Mouse (Mus musculus): ENCODE measurements around the gene Gcnt4. TPM values are rescaled to one million over a fixed set of nuclear protein-coding genes. Genes with fewer than 3 reads are reported as not detected.
A peak's percentile ranks its signal among the peaks of the same experiment; 100 is the strongest.

The Gcnt4 gene
- polyA plus RNA-seq, 1 experiment = 11.6 TPM

DNA sequence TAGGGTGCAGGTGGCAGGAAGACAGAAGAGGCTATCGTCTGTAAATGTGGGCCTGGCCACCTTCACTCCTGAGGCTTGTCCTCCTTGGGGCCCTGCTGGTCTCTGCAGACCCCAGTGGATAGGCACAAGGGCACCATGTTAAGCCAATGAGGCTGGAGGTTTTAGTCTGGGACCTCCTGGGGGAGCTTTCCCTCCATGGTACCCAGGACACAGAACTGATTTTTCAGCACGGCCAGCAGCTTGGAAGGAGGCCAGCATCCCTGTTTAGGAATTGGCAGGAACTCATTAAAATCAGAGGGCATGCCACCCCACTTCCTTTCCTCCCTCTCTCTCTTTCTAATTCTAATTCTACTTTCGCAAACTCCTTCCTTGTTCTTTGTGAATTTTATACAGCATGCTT lies 19.1 kb downstream of the Gcnt4 start:
- TF ChIP-seq POLR2A (IDR thresholded peaks at IDR 0.05; ENCODE audit: extremely low read depth, insufficient read depth, low read length) (no peak), CTCF (IDR thresholded peaks at IDR 0.05; ENCODE audit: extremely low read depth, insufficient read depth, low read length) (no peak)
- Histone ChIP-seq H3K4me1 (ENCODE audit: control insufficient read depth, insufficient read depth, low read length) (peaks cover 2% of the 10 kb centered on the region), H3K4me3 (ENCODE audit: insufficient read depth, low read length) (no peak overlapping the region), H3K27ac (ENCODE audit: insufficient read depth, low read length) (peak overlapping the region; percentile 51; the same call in 1 of the 2 replicates)

- TF ChIP-seq POLR2A (IDR thresholded peaks at IDR 0.05; ENCODE audit: extremely low read depth, insufficient read depth, low read length) = no peak
- TF ChIP-seq CTCF (IDR thresholded peaks at IDR 0.05; ENCODE audit: extremely low read depth, insufficient read depth, low read length) = no peak
- Histone ChIP-seq H3K27ac (ENCODE audit: insufficient read depth, low read length) (no peak overlapping the region), H3K4me3 (ENCODE audit: insufficient read depth, low read length) (no peak overlapping the region)
These were observed 21.3 kb downstream of the Gcnt4 start for GRCm38 (mm10) chr13:96945748-96946147.

GRCm38 (mm10) chr13:96947722-96948121 lies 23.2 kb downstream of the Gcnt4 start:
- H3K4me1 ChIP-seq (ENCODE audit: control insufficient read depth, insufficient read depth, low read length) = peaks cover 1% of the 10 kb centered on the region; the same call in 1 of the 2 replicates
- TF ChIP-seq POLR2A (IDR thresholded peaks at IDR 0.05; ENCODE audit: extremely low read depth, insufficient read depth, low read length) (no peak), CTCF (IDR thresholded peaks at IDR 0.05; ENCODE audit: extremely low read depth, insufficient read depth, low read length) (no peak)
- no peak overlapping the region for H3K27ac ChIP-seq (ENCODE audit: insufficient read depth, low read length)
- H3K4me3 ChIP-seq (ENCODE audit: insufficient read depth, low read length) = no peak overlapping the region

More at GRCm38 (mm10) chr13:96945748-96946147, 21.3 kb downstream of the Gcnt4 start:
- no peaks in the 10 kb centered on the region for H3K4me1 ChIP-seq (ENCODE audit: control insufficient read depth, insufficient read depth, low read length)

DNA sequence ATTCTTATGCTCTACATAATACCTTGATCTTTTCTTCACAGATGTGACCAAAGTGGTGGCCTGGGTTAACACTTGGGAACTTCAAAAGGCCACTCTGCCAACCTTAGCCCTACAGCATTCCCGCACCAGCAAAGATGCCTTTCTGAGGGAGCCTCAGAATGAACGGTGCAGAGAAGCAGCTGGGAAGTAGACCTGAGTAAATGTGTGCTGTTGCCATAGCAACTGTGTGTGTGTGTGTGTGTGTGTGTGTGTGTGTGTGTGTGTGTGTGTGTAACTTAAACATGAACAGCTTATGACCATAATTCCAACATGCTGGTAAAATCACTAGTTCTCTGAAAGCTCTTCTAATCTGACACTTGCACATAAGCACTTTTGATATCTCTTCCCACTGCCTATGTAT lies 27.4 kb downstream of the Gcnt4 start:
- TF ChIP-seq CTCF (IDR thresholded peaks at IDR 0.05; ENCODE audit: extremely low read depth, insufficient read depth, low read length) = no peak
- peaks cover 1% of the 10 kb centered on the region; the same call in 1 of the 2 replicates for H3K4me1 ChIP-seq (ENCODE audit: control insufficient read depth, insufficient read depth, low read length)
- no peak overlapping the region for H3K27ac ChIP-seq (ENCODE audit: insufficient read depth, low read length)
- no peak overlapping the region for H3K4me3 ChIP-seq (ENCODE audit: insufficient read depth, low read length)

DNA sequence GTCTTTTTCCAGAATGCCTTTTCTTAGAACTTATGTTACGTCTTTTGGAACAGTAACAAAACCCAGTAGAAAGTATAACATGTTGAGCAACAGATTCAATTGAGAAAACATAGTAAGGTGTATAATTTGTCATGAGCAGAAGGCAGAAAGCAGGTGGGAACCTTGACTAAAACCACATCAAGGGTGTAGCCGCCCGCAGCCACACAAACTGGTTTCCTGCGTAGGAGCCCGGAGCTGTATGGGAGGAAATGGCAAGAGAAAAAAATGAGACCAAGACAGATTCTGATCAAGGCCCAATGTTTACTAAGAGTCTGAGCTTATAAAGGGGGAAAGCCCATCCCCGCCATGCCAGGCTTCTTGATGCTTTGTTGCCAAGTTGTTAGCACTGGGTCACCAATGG lies 32.0 kb downstream of the Gcnt4 start:
- TF ChIP-seq CTCF (IDR thresholded peaks at IDR 0.05; ENCODE audit: extremely low read depth, insufficient read depth, low read length) = no peak
- TF ChIP-seq POLR2A (IDR thresholded peaks at IDR 0.05; ENCODE audit: extremely low read depth, insufficient read depth, low read length) = no peak
- no peak overlapping the region for H3K4me3 ChIP-seq (ENCODE audit: insufficient read depth, low read length)
- no peak overlapping the region for H3K27ac ChIP-seq (ENCODE audit: insufficient read depth, low read length)
- H3K4me1 ChIP-seq (ENCODE audit: control insufficient read depth, insufficient read depth, low read length) = peaks cover 1% of the 10 kb centered on the region; the same call in 1 of the 2 replicates

GRCm38 (mm10) chr13:96960019-96960418 lies 35.5 kb downstream of the Gcnt4 start:
- no peak overlapping the region for H3K4me3 ChIP-seq (ENCODE audit: insufficient read depth, low read length)
- no peak overlapping the region for H3K27ac ChIP-seq (ENCODE audit: insufficient read depth, low read length)
- TF ChIP-seq CTCF (IDR thresholded peaks at IDR 0.05; ENCODE audit: extremely low read depth, insufficient read depth, low read length) (no peak), POLR2A (IDR thresholded peaks at IDR 0.05; ENCODE audit: extremely low read depth, insufficient read depth, low read length) (no peak)
- H3K4me1 ChIP-seq (ENCODE audit: control insufficient read depth, insufficient read depth, low read length) = no peaks in the 10 kb centered on the region; the same call in 1 of the 2 replicates

DNA sequence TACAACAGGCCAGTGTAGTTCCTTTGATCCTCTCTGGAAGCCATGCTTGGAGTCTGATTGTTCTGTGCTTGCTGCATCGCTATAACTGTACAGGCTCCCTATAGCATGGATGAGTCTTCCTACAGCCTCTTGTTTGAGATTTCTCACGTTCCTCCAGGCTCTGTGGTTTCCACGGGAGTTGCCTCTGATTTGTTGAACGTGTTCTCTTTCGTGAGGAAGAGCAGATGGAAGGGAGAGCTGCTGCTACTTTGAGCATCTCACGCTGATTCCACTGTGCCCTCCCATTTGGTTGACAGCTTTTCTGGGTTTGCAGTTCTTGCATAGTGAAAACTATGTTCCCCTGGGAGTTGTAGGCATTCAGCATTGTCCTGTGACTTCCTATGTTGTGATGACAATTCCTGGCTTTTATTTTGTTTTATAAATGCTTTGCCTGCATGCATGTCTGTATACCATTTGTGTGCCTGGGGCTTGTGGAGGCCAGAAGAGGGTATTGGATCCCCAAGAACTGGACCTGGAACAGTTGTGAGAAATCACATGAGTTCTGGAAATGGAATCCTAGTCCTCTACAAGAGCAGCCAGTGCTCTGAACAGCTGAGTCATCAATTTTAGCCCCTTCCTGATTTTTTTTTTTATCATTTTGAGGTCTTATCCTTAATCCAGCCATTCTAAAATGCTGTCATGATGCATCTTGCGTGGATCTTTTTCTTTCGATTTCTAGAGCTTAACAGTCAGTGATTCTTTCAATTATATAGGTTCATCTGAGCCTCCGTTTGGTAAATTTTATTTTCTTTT lies 37.1 kb downstream of the Gcnt4 start:
- no peaks in the 10 kb centered on the region; the same call in 1 of the 2 replicates for H3K4me1 ChIP-seq (ENCODE audit: control insufficient read depth, insufficient read depth, low read length)
- no peak for TF ChIP-seq CTCF (IDR thresholded peaks at IDR 0.05; ENCODE audit: extremely low read depth, insufficient read depth, low read length)
- TF ChIP-seq POLR2A (IDR thresholded peaks at IDR 0.05; ENCODE audit: extremely low read depth, insufficient read depth, low read length) = no peak
- no peak overlapping the region for H3K4me3 ChIP-seq (ENCODE audit: insufficient read depth, low read length)
- no peak overlapping the region for H3K27ac ChIP-seq (ENCODE audit: insufficient read depth, low read length)

DNA sequence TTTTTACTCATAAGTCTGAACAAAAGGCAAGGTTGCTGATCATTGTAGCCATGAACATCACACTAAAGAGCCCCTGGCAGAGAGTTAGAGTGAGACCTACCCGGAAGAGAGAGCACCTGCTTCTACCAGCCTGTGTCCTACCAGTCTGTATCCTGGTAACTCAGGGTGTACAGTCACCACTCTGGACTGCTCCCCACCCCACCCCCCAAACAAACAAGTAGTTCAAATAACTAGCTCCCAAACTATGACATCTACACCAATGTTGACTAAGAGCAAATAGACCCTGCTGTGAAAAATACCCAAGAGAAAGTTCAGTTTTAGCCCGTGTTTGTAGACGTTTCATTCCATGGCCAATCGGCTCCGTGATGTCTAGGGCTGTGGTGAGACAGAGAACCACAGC lies 38.3 kb downstream of the Gcnt4 start:
- no peak for TF ChIP-seq CTCF (IDR thresholded peaks at IDR 0.05; ENCODE audit: extremely low read depth, insufficient read depth, low read length)
- TF ChIP-seq POLR2A (IDR thresholded peaks at IDR 0.05; ENCODE audit: extremely low read depth, insufficient read depth, low read length) = no peak
- H3K27ac ChIP-seq (ENCODE audit: insufficient read depth, low read length) = no peak overlapping the region
- no peaks in the 10 kb centered on the region; the same call in 1 of the 2 replicates for H3K4me1 ChIP-seq (ENCODE audit: control insufficient read depth, insufficient read depth, low read length)
- H3K4me3 ChIP-seq (ENCODE audit: insufficient read depth, low read length) = no peak overlapping the region

GRCm38 (mm10) chr13:96964981-96965380 lies 40.5 kb downstream of the Gcnt4 start:
- H3K4me3 ChIP-seq (ENCODE audit: insufficient read depth, low read length) = no peak overlapping the region
- H3K4me1 ChIP-seq (ENCODE audit: control insufficient read depth, insufficient read depth, low read length) = no peaks in the 10 kb centered on the region; the same call in 1 of the 2 replicates
- H3K27ac ChIP-seq (ENCODE audit: insufficient read depth, low read length) = no peak overlapping the region
- no peak for TF ChIP-seq POLR2A (IDR thresholded peaks at IDR 0.05; ENCODE audit: extremely low read depth, insufficient read depth, low read length)
- no peak for TF ChIP-seq CTCF (IDR thresholded peaks at IDR 0.05; ENCODE audit: extremely low read depth, insufficient read depth, low read length)

Data from cortical plate, adult 2 months (tissue).